Mouse (Mus musculus) embryonic facial prominence, embryonic 13.5 days (tissue): Measurements from ENCODE around the gene Prkd2. TPM values are rescaled to one million over a fixed set of nuclear protein-coding genes. Genes with fewer than 3 reads are reported as not detected.

Experiments
- ATAC-seq: fragments of 200-750 bp; cut with Nextera tagmentation; 2 replicates; pipeline ENCODE4 v1.8.0; 2017; ENCODE audit warnings: low read depth; ENCODE audit not compliant: insufficient number of reproducible peaks, insufficient read depth, low FRiP score, low TSS enrichment
- H3K27ac ChIP-seq: fragments of 300-500 bp; sonication (generic); 2 replicates; pipeline ENCODE4 v1.5.1; 2015; ENCODE audit warnings: moderate library complexity, mild to moderate bottlenecking, inconsistent platforms
- H3K27me3 ChIP-seq: fragments of 300-500 bp; sonication (generic); 2 replicates; pipeline ENCODE4 v1.6.1; 2015; ENCODE audit warnings: mild to moderate bottlenecking, inconsistent platforms
- H3K36me3 ChIP-seq: fragments of 300-500 bp; sonication (generic); 2 replicates; pipeline ENCODE4 v1.6.1; 2015; ENCODE audit warnings: mild to moderate bottlenecking, inconsistent platforms
- H3K4me1 ChIP-seq: fragments of 300-500 bp; sonication (generic); 2 replicates; pipeline ENCODE4 v1.6.1; 2015; ENCODE audit warnings: inconsistent platforms
- H3K4me2 ChIP-seq: fragments of 300-500 bp; sonication (generic); 2 replicates; pipeline ENCODE4 v1.6.1; 2015; ENCODE audit warnings: moderate library complexity, mild to moderate bottlenecking, inconsistent platforms
- H3K4me3 ChIP-seq: fragments of 300-500 bp; sonication (generic); 2 replicates; pipeline ENCODE4 v1.5.1; 2015; ENCODE audit warnings: mild to moderate bottlenecking, inconsistent platforms
- H3K9ac ChIP-seq: fragments of 300-500 bp; sonication (generic); 2 replicates; pipeline ENCODE4 v1.6.1; 2015; ENCODE audit warnings: mild to moderate bottlenecking, inconsistent platforms
- H3K9me3 ChIP-seq: fragments of 300-500 bp; sonication (generic); 2 replicates; pipeline ENCODE4 v1.6.1; 2016; ENCODE audit warnings: inconsistent platforms
- WGBS: fragments of 180-500 bp; shearing (Covaris S2); methylation state at CpG from one replicate; pipeline ENCODE4 v1.1.7; 2015; ENCODE audit warnings: mixed read lengths; 5-methylcytosine and 5-hydroxymethylcytosine counted together
- polyA plus RNA-seq: library from polyadenylated mRNA; unstranded; fragments of >200 nt; fragmentation: Nextera tagmentation; extraction: Ambion mirVana; gene quantifications from 2 replicates; pipeline ENCODE4 v1.2.1, GENCODE M21; 2015

Prkd2 gene
- polyA plus RNA-seq, 1 experiment from 2014 or later, result 20.5 TPM

- 95% methylated on average over 9 of the region's 9 CpGs for WGBS
- no peak for ATAC-seq
- no peak overlapping the region for H3K27ac ChIP-seq
- no peaks in the 10 kb centered on the region for H3K27me3 ChIP-seq
- H3K4me2 ChIP-seq, result no peak overlapping the region
- peaks cover 35% of the 10 kb centered on the region for H3K36me3 ChIP-seq
- H3K9ac ChIP-seq, result no peak overlapping the region
- peaks cover 14% of the 10 kb centered on the region for H3K4me1 ChIP-seq
- H3K4me3 ChIP-seq, result no peak overlapping the region
- H3K9me3 ChIP-seq, result no peaks in the 10 kb centered on the region
Observed at GRCm38 (mm10) chr7:16872478-16872877, 29.8 kb downstream of the Prkd2 start.

DNA sequence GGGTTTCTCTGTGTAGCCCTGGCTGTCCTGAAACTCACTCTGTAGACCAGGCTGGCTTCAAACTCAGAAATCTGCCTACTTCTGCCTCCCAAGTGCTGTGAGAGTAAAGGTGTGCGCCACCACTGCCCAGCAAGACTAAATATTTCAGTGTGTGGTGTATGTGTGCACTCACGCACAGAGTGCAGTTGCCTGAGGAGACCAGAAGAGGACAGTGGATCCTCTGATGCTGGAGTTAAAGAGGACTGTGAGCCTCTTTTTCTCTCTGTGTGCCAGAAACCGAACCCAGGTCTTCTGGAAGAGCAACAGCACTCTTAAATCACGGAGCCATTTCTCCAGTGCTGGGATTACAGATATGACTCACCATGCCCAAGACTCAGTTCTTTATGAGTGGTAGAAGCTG lies 30.7 kb downstream of the Prkd2 start:
- Histone ChIP-seq H3K9ac (no peak overlapping the region), H3K4me3 (no peak overlapping the region), H3K4me2 (0 out of 2 replicates have a peak overlapping the region, but pooled peaks have one; percentile 51), H3K9me3 (no peaks in the 10 kb centered on the region), H3K4me1 (peaks cover 14% of the 10 kb centered on the region), H3K27ac (no peak overlapping the region), H3K36me3 (peaks cover 34% of the 10 kb centered on the region), H3K27me3 (no peaks in the 10 kb centered on the region)
- WGBS, result 91% methylated on average over 4 of the region's 4 CpGs
- ATAC-seq, result no peak

- Histone ChIP-seq H3K4me2 (peak overlapping the region; percentile 51), H3K9me3 (no peaks in the 10 kb centered on the region), H3K27ac (peak overlapping the region; percentile 94), H3K9ac (peak overlapping the region; percentile 60; the same call in 1 of the 2 replicates), H3K4me1 (peaks cover 14% of the 10 kb centered on the region), H3K36me3 (peaks cover 38% of the 10 kb centered on the region), H3K4me3 (peak overlapping the region; percentile 85), H3K27me3 (no peaks in the 10 kb centered on the region)
- WGBS, result 3% methylated on average over 17 of the region's 17 CpGs
- ATAC-seq, result no peak
Observed at GRCm38 (mm10) chr7:16874190-16874589, 31.5 kb downstream of the Prkd2 start.

DNA sequence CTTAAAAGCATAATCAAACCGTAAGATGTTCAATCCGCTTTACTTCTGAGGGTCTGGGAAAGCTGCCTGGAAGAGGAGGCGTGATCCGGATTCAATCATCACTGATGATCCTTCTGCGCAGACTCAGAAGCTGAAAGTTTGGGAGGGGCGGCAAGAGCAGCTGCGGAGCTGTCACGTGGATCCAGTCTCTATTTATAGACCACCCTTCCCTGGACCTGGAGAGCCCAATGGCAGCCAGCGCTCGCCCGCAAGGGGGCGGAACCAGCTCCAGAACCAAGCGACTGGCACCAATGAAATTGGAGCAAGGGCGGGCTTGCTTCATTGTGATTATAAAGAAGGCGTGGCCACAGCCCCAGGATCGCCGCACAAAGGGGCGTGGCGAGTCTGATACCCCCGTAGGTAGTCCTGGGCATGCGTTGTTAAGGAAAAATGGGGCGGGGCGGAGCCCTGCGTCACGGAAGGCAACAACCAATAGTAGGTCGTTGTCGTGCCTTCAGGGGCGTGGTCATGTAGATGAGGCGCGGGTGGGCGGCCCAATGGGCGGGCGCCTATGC lies 32.1 kb downstream of the Prkd2 start:
- peaks cover 17% of the 10 kb centered on the region for H3K4me1 ChIP-seq
- peak overlapping the region; percentile 91 for H3K9ac ChIP-seq
- WGBS, result under 1% methylated on average over 33 of the region's 33 CpGs
- no peaks in the 10 kb centered on the region for H3K27me3 ChIP-seq
- H3K4me2 ChIP-seq, result peak overlapping the region; percentile 80
- no peaks in the 10 kb centered on the region for H3K9me3 ChIP-seq
- peak overlapping the region; percentile 94 for H3K27ac ChIP-seq
- H3K36me3 ChIP-seq, result peaks cover 35% of the 10 kb centered on the region
- H3K4me3 ChIP-seq, result peak overlapping the region; percentile 85
- ATAC-seq, result peak; percentile 94

- no peaks in the 10 kb centered on the region for H3K9me3 ChIP-seq
- 0% methylated on average over 1 of the region's 1 CpGs for WGBS
- H3K4me1 ChIP-seq, result peaks cover 18% of the 10 kb centered on the region
- peak within 1 kb of the TSS; percentile 85 for H3K4me3 ChIP-seq
- no peak for ATAC-seq
- H3K36me3 ChIP-seq, result peaks cover 32% of the 10 kb centered on the region
- H3K27ac ChIP-seq, result peak within 1 kb of the TSS; percentile 94
- H3K9ac ChIP-seq, result peak within 1 kb of the TSS; percentile 91
- peak within 1 kb of the TSS; percentile 80 for H3K4me2 ChIP-seq
- no peaks in the 10 kb centered on the region for H3K27me3 ChIP-seq
Observed at GRCm38 (mm10) chr7:16875310-16875325, 32.4 kb downstream of the Prkd2 start, which contains the start of gene Dact3. TSS of gene Dact3 (plus strand) at chr7:16875317.

DNA sequence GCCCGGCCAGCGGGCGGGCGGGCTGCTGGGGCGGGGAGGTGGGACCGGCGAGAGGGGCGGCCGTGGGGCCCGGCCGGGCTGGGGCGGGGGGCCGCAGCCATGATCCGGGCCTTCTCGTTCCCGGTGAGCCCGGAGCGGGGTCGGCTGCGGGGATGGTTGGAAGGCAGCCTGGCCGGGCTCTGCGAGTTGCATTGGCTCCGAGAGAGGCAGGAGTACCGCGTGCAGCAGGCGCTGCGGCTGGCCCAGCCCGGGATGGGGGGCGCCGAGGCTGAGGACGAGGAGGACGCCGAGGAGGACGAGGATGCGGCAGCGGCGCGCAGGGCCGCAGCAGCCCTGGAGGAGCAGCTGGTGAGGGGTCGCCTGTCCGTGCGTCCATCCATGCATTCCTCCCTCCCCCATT lies 32.6 kb downstream of the Prkd2 start:
- WGBS, result under 1% methylated on average over 42 of the region's 42 CpGs
- Histone ChIP-seq H3K9ac (peak overlapping the region; percentile 91), H3K27me3 (no peaks in the 10 kb centered on the region), H3K9me3 (no peaks in the 10 kb centered on the region), H3K36me3 (peaks cover 30% of the 10 kb centered on the region), H3K4me3 (peak overlapping the region; percentile 85), H3K4me2 (peak overlapping the region; percentile 80), H3K4me1 (peaks cover 20% of the 10 kb centered on the region), H3K27ac (peak overlapping the region; percentile 93)
- ATAC-seq, result no peak

GRCm38 (mm10) chr7:16876006-16876405 lies 33.3 kb downstream of the Prkd2 start:
- Histone ChIP-seq H3K27me3 (no peaks in the 10 kb centered on the region), H3K27ac (peak overlapping the region; percentile 93), H3K36me3 (peaks cover 30% of the 10 kb centered on the region), H3K9ac (peak overlapping the region; percentile 91), H3K9me3 (no peaks in the 10 kb centered on the region), H3K4me3 (peak overlapping the region; percentile 85), H3K4me1 (peaks cover 27% of the 10 kb centered on the region), H3K4me2 (peak overlapping the region; percentile 80)
- no peak for ATAC-seq
- 4% methylated on average over 11 of the region's 11 CpGs for WGBS

GRCm38 (mm10) chr7:16876608-16877007 lies 33.9 kb downstream of the Prkd2 start:
- H3K9ac ChIP-seq, result peak overlapping the region; percentile 91
- H3K27me3 ChIP-seq, result no peaks in the 10 kb centered on the region
- H3K36me3 ChIP-seq, result peaks cover 31% of the 10 kb centered on the region
- peak; percentile 11; the same call in 1 of the 2 replicates for ATAC-seq
- no peaks in the 10 kb centered on the region for H3K9me3 ChIP-seq
- 2% methylated on average over 13 of the region's 13 CpGs for WGBS
- peak overlapping the region; percentile 85 for H3K4me3 ChIP-seq
- peaks cover 27% of the 10 kb centered on the region for H3K4me1 ChIP-seq
- peak overlapping the region; percentile 93 for H3K27ac ChIP-seq
- peak overlapping the region; percentile 80 for H3K4me2 ChIP-seq

GRCm38 (mm10) chr7:16877717-16878116 lies 35.0 kb downstream of the Prkd2 start:
- peaks cover 27% of the 10 kb centered on the region for H3K4me1 ChIP-seq
- no peak for ATAC-seq
- no peaks in the 10 kb centered on the region for H3K9me3 ChIP-seq
- no peaks in the 10 kb centered on the region for H3K27me3 ChIP-seq
- no peak overlapping the region for H3K27ac ChIP-seq
- H3K4me2 ChIP-seq, result no peak overlapping the region
- no peak overlapping the region for H3K9ac ChIP-seq
- no peak overlapping the region for H3K4me3 ChIP-seq
- 78% methylated on average over 3 of the region's 3 CpGs for WGBS
- peaks cover 34% of the 10 kb centered on the region for H3K36me3 ChIP-seq

GRCm38 (mm10) chr7:16879796-16880547 lies 37.3 kb downstream of the Prkd2 start:
- H3K9ac ChIP-seq, result peak overlapping the region; percentile 16
- WGBS, result 23% methylated on average over 7 of the region's 9 CpGs
- ATAC-seq, result no peak

GRCm38 (mm10) chr7:16880615-16881014 lies 37.9 kb downstream of the Prkd2 start:
- peaks cover 7% of the 10 kb centered on the region for H3K9me3 ChIP-seq
- H3K36me3 ChIP-seq, result peaks cover 63% of the 10 kb centered on the region
- H3K9ac ChIP-seq, result peak overlapping the region; percentile 16
- 19% methylated on average over 5 of the region's 5 CpGs for WGBS
- peaks cover 4% of the 10 kb centered on the region; the same call in 1 of the 2 replicates for H3K27me3 ChIP-seq
- no peak overlapping the region for H3K4me3 ChIP-seq
- H3K27ac ChIP-seq, result peak overlapping the region; percentile 74
- no peak overlapping the region for H3K4me2 ChIP-seq
- peaks cover 25% of the 10 kb centered on the region for H3K4me1 ChIP-seq
- ATAC-seq, result no peak

More at GRCm38 (mm10) chr7:16879796-16880547, 37.3 kb downstream of the Prkd2 start:
- Histone ChIP-seq H3K4me3 (no peak overlapping the region), H3K4me2 (no peak overlapping the region), H3K9me3 (peaks cover under 1% of the 10 kb centered on the region; the same call in 1 of the 2 replicates), H3K36me3 (peaks cover 57% of the 10 kb centered on the region), H3K27ac (peak overlapping the region; percentile 74), H3K27me3 (peaks cover under 1% of the 10 kb centered on the region; the same call in 1 of the 2 replicates), H3K4me1 (peaks cover 25% of the 10 kb centered on the region)

DNA sequence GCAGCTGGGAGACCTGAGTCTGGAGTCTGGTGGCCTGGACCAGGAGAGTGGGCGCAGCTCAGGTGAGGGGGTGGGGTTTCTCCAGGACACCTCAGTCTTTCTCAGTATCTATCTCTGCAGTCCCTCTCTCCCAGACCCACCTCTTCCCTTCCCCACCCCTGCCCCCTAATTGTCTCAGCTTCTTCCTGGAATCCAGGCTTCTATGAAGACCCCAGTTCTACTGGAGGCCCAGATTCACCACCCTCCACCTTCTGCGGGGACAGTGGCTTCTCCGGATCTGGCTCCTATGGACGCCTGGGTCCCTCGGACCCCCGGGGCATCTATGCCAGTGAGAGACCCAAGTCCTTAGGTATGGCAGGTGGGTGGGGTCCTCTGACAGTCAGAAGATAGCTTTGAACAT lies 40.5 kb downstream of the Prkd2 start:
- Histone ChIP-seq H3K9ac (no peak overlapping the region), H3K27me3 (peaks cover 11% of the 10 kb centered on the region; the same call in 1 of the 2 replicates), H3K4me2 (no peak overlapping the region), H3K4me1 (peaks cover 16% of the 10 kb centered on the region; the same call in 1 of the 2 replicates), H3K4me3 (no peak overlapping the region), H3K27ac (no peak overlapping the region), H3K36me3 (peaks cover 84% of the 10 kb centered on the region), H3K9me3 (peaks cover 12% of the 10 kb centered on the region)
- WGBS, result 94% methylated on average over 6 of the region's 6 CpGs
- ATAC-seq, result no peak
